Mouse (Mus musculus) heart, postnatal 0 days (tissue): Measurements from ENCODE around the gene Pax5. TPM values are rescaled to one million over a fixed set of nuclear protein-coding genes. Genes with fewer than 3 reads are reported as not detected.

Experiments
- ATAC-seq: fragments of 200-750 bp; cut with Nextera tagmentation; 2 replicates; pipeline ENCODE4 v1.8.0; 2017; ENCODE audit warnings: low read depth, moderate number of reproducible peaks, moderate library complexity; ENCODE audit not compliant: insufficient read depth
- DNase-seq: peaks from one replicate; pipeline ENCODE4 v3.0.0-alpha.2; 2016; ENCODE audit warnings: low spot score
- H3K27ac ChIP-seq: fragments of 300-500 bp; sonication (generic); 2 replicates; pipeline ENCODE4 v1.5.1; 2014; ENCODE audit warnings: low read depth, mild to moderate bottlenecking
- H3K27me3 ChIP-seq: fragments of 300-500 bp; sonication (generic); 2 replicates; pipeline ENCODE4 v1.6.1; 2014; ENCODE audit warnings: low read length, mixed read lengths; ENCODE audit not compliant: control insufficient read depth, insufficient read depth
- H3K36me3 ChIP-seq: fragments of 300-500 bp; sonication (generic); replicated peaks from 2 replicates; pipeline ENCODE4 v1.6.1; 2014; ENCODE audit warnings: low read length, mixed read lengths; ENCODE audit not compliant: control insufficient read depth, insufficient read depth
- H3K4me1 ChIP-seq: fragments of 300-500 bp; sonication (generic); 2 replicates; pipeline ENCODE4 v1.6.1; 2014; ENCODE audit warnings: antibody characterized with exemption; ENCODE audit not compliant: control insufficient read depth, insufficient read depth
- H3K4me2 ChIP-seq: fragments of 300-500 bp; sonication (generic); 2 replicates; pipeline ENCODE4 v1.6.1; 2014; ENCODE audit warnings: low read depth, mild to moderate bottlenecking, low read length, moderate library complexity
- H3K4me3 ChIP-seq: fragments of 300-500 bp; sonication (generic); 2 replicates; pipeline ENCODE4 v1.5.1; 2014; ENCODE audit warnings: low read depth, low read length
- H3K9ac ChIP-seq: fragments of 300-500 bp; sonication (generic); replicated peaks from 2 replicates; pipeline ENCODE4 v1.6.1; 2014; ENCODE audit warnings: low read depth, low read length, mixed read lengths
- H3K9me3 ChIP-seq: fragments of 300-500 bp; sonication (generic); replicated peaks from 2 replicates; pipeline ENCODE4 v1.6.1; 2016; ENCODE audit warnings: low read length; ENCODE audit not compliant: control insufficient read depth
- CTCF ChIP-seq: IDR thresholded peaks from 2 replicates; pipeline ENCODE4 v1.5.1; 2016; ENCODE audit warnings: antibody characterized with exemption, control low read depth, low read depth
- EP300 ChIP-seq: IDR thresholded peaks from 2 replicates; pipeline ENCODE4 v1.6.1; 2016; ENCODE audit warnings: antibody characterized with exemption, low read depth
- WGBS: fragments of 180-500 bp; shearing (Covaris S2); extraction: QIAGEN DNeasy Blood & Tissue Kit; methylation state at CpG from one replicate; pipeline ENCODE4 v1.1.7; 2014; 5-methylcytosine and 5-hydroxymethylcytosine counted together
- polyA plus RNA-seq: library from polyadenylated mRNA; unstranded; fragments of >200 nt; fragmentation: Nextera tagmentation; extraction: Ambion mirVana; gene quantifications from 2 replicates; pipeline ENCODE4 v1.2.1, GENCODE M21; 2015
- total RNA-seq: library from RNA; depleted of rRNA; stranded (reverse); fragments of >200 nt; gene quantifications from 2 replicates; pipeline ENCODE4 v1.2.3, GENCODE M21; 2014; ENCODE audit warnings: low replicate concordance

Pax5 gene
- total and polyA plus RNA-seq, 2 experiments from 2014 or later: not detected

- Histone ChIP-seq H3K4me3 (no peak overlapping the region), H3K27me3 (peaks cover 11% of the 10 kb centered on the region; the same call in 1 of the 2 replicates), H3K4me2 (no peak overlapping the region), H3K9me3 (no peaks in the 10 kb centered on the region), H3K4me1 (no peaks in the 10 kb centered on the region), H3K36me3 (no peaks in the 10 kb centered on the region), H3K27ac (no peak overlapping the region), H3K9ac (no peak overlapping the region)
- 59% methylated on average over 9 of the region's 9 CpGs for WGBS
- TF ChIP-seq CTCF: no peak
- TF ChIP-seq EP300: no peak
- no peak for DNase-seq
- ATAC-seq: no peak
Observed at GRCm38 (mm10) chr4:44673726-44674125, 36.6 kb downstream of the Pax5 start.

GRCm38 (mm10) chr4:44672216-44672937 lies 37.9 kb downstream of the Pax5 start:
- H3K4me3 ChIP-seq: no peak overlapping the region
- TF ChIP-seq EP300 (no peak), CTCF (no peak)
- H3K36me3 ChIP-seq: no peaks in the 10 kb centered on the region
- no peak overlapping the region for H3K9ac ChIP-seq
- H3K4me2 ChIP-seq: no peak overlapping the region
- no peak overlapping the region for H3K27ac ChIP-seq
- DNase-seq: no peak
- ATAC-seq: no peak
- 57% methylated on average over 10 of the region's 10 CpGs for WGBS
- H3K9me3 ChIP-seq: no peaks in the 10 kb centered on the region
- no peaks in the 10 kb centered on the region for H3K4me1 ChIP-seq
- H3K27me3 ChIP-seq: peaks cover 7% of the 10 kb centered on the region; the same call in 1 of the 2 replicates

GRCm38 (mm10) chr4:44671486-44671885 lies 38.8 kb downstream of the Pax5 start:
- no peak overlapping the region for H3K9ac ChIP-seq
- TF ChIP-seq CTCF (no peak), EP300 (no peak)
- H3K27ac ChIP-seq: no peak overlapping the region
- no peaks in the 10 kb centered on the region for H3K4me1 ChIP-seq
- H3K27me3 ChIP-seq: peaks cover 10% of the 10 kb centered on the region
- H3K4me3 ChIP-seq: no peak overlapping the region
- H3K36me3 ChIP-seq: no peaks in the 10 kb centered on the region
- 75% methylated on average over 3 of the region's 3 CpGs for WGBS
- no peaks in the 10 kb centered on the region for H3K9me3 ChIP-seq
- ATAC-seq (no peak), DNase-seq (no peak)
- H3K4me2 ChIP-seq: no peak overlapping the region

GRCm38 (mm10) chr4:44671035-44671434 lies 39.3 kb downstream of the Pax5 start:
- H3K4me3 ChIP-seq: no peak overlapping the region
- no peak overlapping the region for H3K9ac ChIP-seq
- TF ChIP-seq CTCF (no peak), EP300 (no peak)
- DNase-seq (no peak), ATAC-seq (no peak)
- H3K27ac ChIP-seq: no peak overlapping the region
- no peaks in the 10 kb centered on the region for H3K36me3 ChIP-seq
- H3K27me3 ChIP-seq: peaks cover 14% of the 10 kb centered on the region
- 75% methylated on average over 2 of the region's 2 CpGs for WGBS
- no peaks in the 10 kb centered on the region for H3K4me1 ChIP-seq
- no peaks in the 10 kb centered on the region for H3K9me3 ChIP-seq
- no peak overlapping the region for H3K4me2 ChIP-seq

GRCm38 (mm10) chr4:44670380-44670779 lies 39.9 kb downstream of the Pax5 start:
- H3K9ac ChIP-seq: no peak overlapping the region
- TF ChIP-seq EP300 (no peak), CTCF (no peak)
- H3K4me1 ChIP-seq: no peaks in the 10 kb centered on the region
- peaks cover 21% of the 10 kb centered on the region for H3K27me3 ChIP-seq
- WGBS: 70% methylated on average over 4 of the region's 4 CpGs
- DNase-seq: no peak
- ATAC-seq: no peak
- H3K4me2 ChIP-seq: no peak overlapping the region
- no peaks in the 10 kb centered on the region for H3K9me3 ChIP-seq
- H3K4me3 ChIP-seq: no peak overlapping the region
- no peaks in the 10 kb centered on the region for H3K36me3 ChIP-seq
- H3K27ac ChIP-seq: no peak overlapping the region
